ENCODE assay signal across 11 mouse cellular contexts in genomic region chr7:54845875-54846691, GRCm38 (mm10). TPM values are rescaled to one million over a fixed set of nuclear protein-coding genes. Genes with fewer than 3 reads are reported as not detected.
DNase-seq lines count a peak whose midpoint lies in the region; ATAC-seq lines count a peak whose summit lies in the region.
"Had no signal": no experiment of that assay in that cellular context is flagged by ENCODE, and none has a peak within 500 bp of the region (broad histone marks: within the 10 kb centered on the region; RNA-seq: fewer than 3 reads in every experiment).

No protein-coding gene starts in this region.

- H3K4me1 ChIP-seq in forebrain, embryonic 11.5 days (replicated peaks; ENCODE audit: control insufficient read depth, insufficient read depth, low read length): no peaks in the 10 kb centered on the region
- no peaks in the 10 kb centered on the region for H3K4me1 ChIP-seq in forebrain, embryonic 10.5 days
- H3K4me1 ChIP-seq in neural tube, embryonic 12.5 days: no peaks in the 10 kb centered on the region
- no peaks in the 10 kb centered on the region for H3K4me1 ChIP-seq in hindbrain, embryonic 14.5 days (replicated peaks; ENCODE audit: control insufficient read depth, insufficient read depth, low read length)

- no peak overlapping the region for H3K4me3 ChIP-seq in forebrain, embryonic 11.5 days (ENCODE audit: low read depth, low read length)
- H3K4me3 ChIP-seq in forebrain, embryonic 10.5 days: no peak overlapping the region
- H3K4me3 ChIP-seq in neural tube, embryonic 12.5 days: no peak overlapping the region
- H3K4me3 ChIP-seq in hindbrain, embryonic 14.5 days (replicated peaks; ENCODE audit: low read length): no peak overlapping the region

- H3K4me2 ChIP-seq in forebrain, embryonic 11.5 days (ENCODE audit: low read depth, low read length, severe bottlenecking): no peak overlapping the region
- H3K4me2 ChIP-seq in neural tube, embryonic 12.5 days (replicated peaks): no peak overlapping the region
- no peak overlapping the region for H3K4me2 ChIP-seq in hindbrain, embryonic 14.5 days (replicated peaks)

- no peak for DNase-seq in forebrain, embryonic 11.5 days (ENCODE audit: low spot score)
- no peak for DNase-seq in forebrain, embryonic 10.5 days (ENCODE audit: extremely low spot score, low spot score)
- DNase-seq in neural tube, embryonic 10.5 days (ENCODE audit: extremely low spot score, low spot score): no peak
- peak; percentile 82 for DNase-seq in hindbrain, embryonic 14.5 days (ENCODE audit: low spot score)
- DNase-seq in right cerebral cortex, adult 2 months (ENCODE audit: low spot score in 2 of 2): no peak
- no peak for DNase-seq in heart, postnatal 25 days (ENCODE audit: low spot score)
- DNase-seq: kidney, postnatal 4 days; lung, postnatal 36 days; right cerebral cortex, adult 18-20 months had no signal

- H3K9me3 ChIP-seq in forebrain, embryonic 11.5 days (ENCODE audit: control insufficient read depth, low read length): no peaks in the 10 kb centered on the region
- no peaks in the 10 kb centered on the region for H3K9me3 ChIP-seq in forebrain, embryonic 10.5 days
- H3K9me3 ChIP-seq in neural tube, embryonic 12.5 days: no peaks in the 10 kb centered on the region
- no peaks in the 10 kb centered on the region for H3K9me3 ChIP-seq in hindbrain, embryonic 14.5 days (ENCODE audit: control insufficient read depth, low read length)

- H3K27ac ChIP-seq in forebrain, embryonic 11.5 days (ENCODE audit: low read depth, low read length): no peak overlapping the region
- no peak overlapping the region for H3K27ac ChIP-seq in forebrain, embryonic 10.5 days
- H3K27ac ChIP-seq in neural tube, embryonic 12.5 days: no peak overlapping the region
- no peak overlapping the region for H3K27ac ChIP-seq in hindbrain, embryonic 14.5 days

- intact Hi-C loops in heart, postnatal 25 days (cut with DNase I): loop anchor here (2.0 kb wide), 1 partner anchor 865 kb away; no protein-coding TSS in a partner anchor

- no peaks in the 10 kb centered on the region for H3K27me3 ChIP-seq in forebrain, embryonic 11.5 days (ENCODE audit: control insufficient read depth, insufficient read depth, low read length)
- H3K27me3 ChIP-seq in forebrain, embryonic 10.5 days (ENCODE audit: poor library complexity, severe bottlenecking): no peaks in the 10 kb centered on the region
- no peaks in the 10 kb centered on the region for H3K27me3 ChIP-seq in neural tube, embryonic 12.5 days (replicated peaks)
- no peaks in the 10 kb centered on the region for H3K27me3 ChIP-seq in hindbrain, embryonic 14.5 days (ENCODE audit: control insufficient read depth, insufficient read depth, low read length)

- H3K9ac ChIP-seq in forebrain, embryonic 11.5 days (ENCODE audit: low read length): no peak overlapping the region
- H3K9ac ChIP-seq in neural tube, embryonic 12.5 days: no peak overlapping the region
- no peak overlapping the region for H3K9ac ChIP-seq in hindbrain, embryonic 14.5 days

- no peaks in the 10 kb centered on the region for H3K36me3 ChIP-seq in forebrain, embryonic 11.5 days (ENCODE audit: control insufficient read depth, insufficient read depth, low read length)
- H3K36me3 ChIP-seq in forebrain, embryonic 10.5 days (replicated peaks): no peaks in the 10 kb centered on the region
- no peaks in the 10 kb centered on the region for H3K36me3 ChIP-seq in neural tube, embryonic 12.5 days
- no peaks in the 10 kb centered on the region for H3K36me3 ChIP-seq in hindbrain, embryonic 14.5 days (replicated peaks; ENCODE audit: control insufficient read depth, insufficient read depth)

- peak; percentile 52; the same call in 1 of the 2 replicates for ATAC-seq in forebrain, embryonic 11.5 days (replicated peaks; ENCODE audit: low FRiP score)
- ATAC-seq in neural tube, embryonic 12.5 days (ENCODE audit: low FRiP score, low read depth): peak; percentile 59
- peak; percentile 38; the same call in 1 of the 2 replicates for ATAC-seq in hindbrain, embryonic 14.5 days (ENCODE audit: low FRiP score)
- no peak for ATAC-seq in monocyte, adult 5-6 weeks (replicated peaks; ENCODE audit: insufficient number of reproducible peaks, low FRiP score, low TSS enrichment, poor library complexity, severe bottlenecking)

- WGBS in forebrain, embryonic 11.5 days: 92% methylated on average over 8 of the region's 8 CpGs
- WGBS in forebrain, embryonic 10.5 days: 89% methylated on average over 8 of the region's 8 CpGs
- 87% methylated on average over 8 of the region's 8 CpGs for WGBS in neural tube, embryonic 12.5 days
- 85% methylated on average over 8 of the region's 8 CpGs for WGBS in hindbrain, embryonic 14.5 days

RNA-seq across cellular contexts. Expression of gene Luzp2, which starts 10.8 kb away (rescaled TPM):
- polyA plus RNA-seq in forebrain, embryonic 11.5 days (2014; fragmentation: Nextera tagmentation; extraction: Ambion mirVana): 2.1 and 2.2 TPM in 2 replicates
- polyA plus RNA-seq in forebrain, embryonic 10.5 days (2016; fragmentation: Nextera tagmentation; extraction: Ambion mirVana): 0.60 and 0.87 TPM in 2 replicates
- polyA plus RNA-seq in neural tube, embryonic 12.5 days (2016; fragmentation: Nextera tagmentation; extraction: Ambion mirVana): 6.5 and 8.5 TPM in 2 replicates
- polyA plus RNA-seq in hindbrain, embryonic 14.5 days (2014; fragmentation: Nextera tagmentation; extraction: Ambion mirVana): 43.6 and 61.9 TPM in 2 replicates
- not detected in 3 replicates for total RNA-seq in monocyte, adult 5-6 weeks (2017)
- under 1 TPM; 0.08 to 0.14 TPM for total RNA-seq in heart, postnatal 25 days (2021)
